Mouse (Mus musculus) CH12F3 (cell line): ENCODE results near the gene Tnip3.

Experiments
- in situ Hi-C: fragments of 300-500 bp; cut with MboI; formaldehyde crosslinking; loops from 2 replicates; pipeline ENCODE4 v1.14.3; 2020; ENCODE audit warnings: low sequenced_read_pairs

The Tnip3 gene

DNA sequence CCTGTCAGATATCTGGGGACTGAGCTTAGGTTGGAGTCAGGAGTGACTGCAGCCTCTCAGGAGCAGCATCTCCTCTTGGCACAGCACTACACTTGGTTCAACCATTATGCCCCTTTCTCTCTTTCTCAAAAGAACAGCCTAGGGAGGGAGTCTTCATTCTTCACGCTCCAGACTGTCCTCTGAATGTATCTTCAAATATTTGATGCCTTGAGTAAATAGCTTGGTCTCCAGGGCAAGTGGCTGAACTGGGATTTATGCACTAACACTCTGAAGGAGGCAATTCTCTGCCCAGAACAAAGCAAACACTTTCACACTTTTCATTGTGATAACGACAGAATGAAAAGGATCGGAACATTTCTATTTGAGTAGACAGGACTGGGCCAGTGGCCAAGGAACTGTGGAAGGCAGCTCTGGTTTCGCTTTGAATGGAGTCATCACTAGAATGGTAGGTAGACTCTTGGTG is 59.8 kb downstream of the Tnip3 start:
- in situ Hi-C loops, result no loop called here

DNA sequence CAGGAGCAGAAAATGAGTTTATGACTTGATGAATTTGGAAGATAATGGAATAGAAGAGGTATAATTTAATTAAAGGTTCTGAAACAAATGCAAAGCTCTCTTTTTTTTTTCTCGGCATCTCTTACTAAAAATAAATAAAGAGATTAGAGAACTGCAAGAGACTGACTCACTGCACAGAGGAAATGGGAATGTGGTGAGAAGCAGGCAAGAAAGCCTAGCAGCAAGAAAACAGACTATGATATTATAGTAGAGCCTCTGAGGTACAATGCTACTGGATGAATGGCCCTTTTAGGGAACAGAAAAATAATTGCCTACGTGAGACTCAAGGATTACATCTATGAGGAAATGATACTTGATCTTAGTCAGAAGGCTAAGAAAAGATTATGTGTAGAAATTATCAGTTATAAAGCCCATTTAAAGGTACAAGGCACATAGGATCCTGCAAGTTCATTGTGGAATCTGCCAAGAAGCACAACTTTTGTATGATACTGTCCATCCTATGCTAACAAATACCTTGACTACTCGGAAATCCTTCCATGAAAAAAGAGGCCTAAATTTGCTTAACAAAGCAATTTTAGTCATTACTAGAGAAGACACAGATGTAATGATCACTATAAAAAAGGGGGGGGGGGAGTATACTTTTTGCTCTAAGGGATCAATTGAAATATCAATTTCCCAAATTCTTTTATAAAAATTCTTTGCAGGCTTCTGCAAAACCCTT is 60.4 kb downstream of the Tnip3 start:
- in situ Hi-C loops, result no loop called here

DNA sequence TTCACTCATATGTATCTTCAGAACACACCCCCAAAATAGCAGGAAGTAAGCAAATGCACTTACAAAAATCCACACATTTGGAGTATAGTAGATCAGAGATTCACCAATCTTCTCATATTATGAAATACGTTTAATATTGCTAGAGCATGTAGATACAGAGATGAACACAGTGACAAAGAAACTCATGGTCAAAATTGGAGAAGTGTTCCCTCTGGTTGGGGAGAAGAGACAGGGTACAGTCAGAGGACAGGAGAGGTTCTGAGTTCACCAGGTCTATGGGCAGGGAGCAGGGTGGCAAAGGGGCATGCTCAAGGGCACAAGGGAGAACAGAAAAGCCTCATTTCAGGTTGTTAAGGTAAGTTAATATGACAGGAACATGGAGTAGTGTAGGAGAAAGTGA is 63.7 kb downstream of the Tnip3 start:
- in situ Hi-C loops, result no loop called here

DNA sequence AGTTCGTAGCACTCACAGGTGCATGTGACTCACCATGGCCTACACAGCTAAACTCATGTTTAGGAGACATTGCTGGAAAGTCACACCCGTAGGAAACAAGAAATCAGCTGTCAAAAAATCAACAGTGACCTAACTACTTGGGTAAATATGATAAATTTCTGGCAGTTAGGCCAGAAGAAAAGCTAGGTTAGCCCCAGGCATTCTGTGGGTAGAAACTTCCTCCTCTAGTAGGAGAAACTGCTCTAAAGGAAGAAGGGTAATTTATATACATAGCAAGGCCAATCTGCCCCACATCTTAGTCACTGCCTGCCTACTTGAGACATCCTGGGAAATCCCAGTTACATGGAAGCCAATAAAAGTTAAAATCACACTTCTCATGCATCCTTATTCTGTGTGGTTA is 64.9 kb downstream of the Tnip3 start:
- in situ Hi-C loops, result no loop called here

DNA sequence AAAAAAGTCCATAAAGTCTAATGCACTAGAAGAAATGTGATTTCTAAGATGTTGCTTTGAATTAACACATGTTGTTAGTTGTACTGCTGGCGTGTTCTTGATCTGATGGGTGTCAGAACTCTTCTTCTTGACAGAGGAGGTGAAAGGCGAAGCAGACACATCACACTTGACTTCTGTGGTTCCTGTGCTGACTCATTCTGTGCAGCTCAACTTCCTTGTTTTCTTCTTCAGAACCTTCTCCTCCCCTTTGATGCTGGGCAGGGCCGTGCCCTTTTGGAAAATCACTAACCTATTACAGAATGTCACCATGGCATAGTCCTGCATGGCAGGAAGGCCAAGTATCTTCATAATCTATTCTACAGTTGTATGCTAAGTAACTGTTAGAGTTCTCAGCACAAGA is 69.1 kb downstream of the Tnip3 start:
- in situ Hi-C loops, result no loop called here

DNA sequence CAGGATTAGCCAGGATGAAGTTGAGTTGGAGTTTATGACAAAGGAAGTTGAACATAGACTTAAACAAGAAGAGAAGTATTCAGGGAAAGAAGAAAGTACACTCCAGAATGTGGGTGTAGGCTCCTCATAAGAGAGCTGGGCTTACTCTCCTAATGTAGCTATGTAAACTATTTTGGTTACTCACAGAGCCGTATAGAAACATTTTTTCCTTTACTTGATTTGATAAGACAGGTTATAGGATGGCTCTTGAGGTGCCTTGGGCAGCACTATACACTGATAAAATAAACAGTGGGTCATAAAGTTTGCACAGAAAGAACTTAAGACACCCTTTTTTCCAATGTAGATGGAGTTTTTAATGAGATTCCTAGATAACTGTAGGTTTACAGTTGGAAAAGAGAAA is 70.3 kb downstream of the Tnip3 start:
- in situ Hi-C loops, result no loop called here

DNA sequence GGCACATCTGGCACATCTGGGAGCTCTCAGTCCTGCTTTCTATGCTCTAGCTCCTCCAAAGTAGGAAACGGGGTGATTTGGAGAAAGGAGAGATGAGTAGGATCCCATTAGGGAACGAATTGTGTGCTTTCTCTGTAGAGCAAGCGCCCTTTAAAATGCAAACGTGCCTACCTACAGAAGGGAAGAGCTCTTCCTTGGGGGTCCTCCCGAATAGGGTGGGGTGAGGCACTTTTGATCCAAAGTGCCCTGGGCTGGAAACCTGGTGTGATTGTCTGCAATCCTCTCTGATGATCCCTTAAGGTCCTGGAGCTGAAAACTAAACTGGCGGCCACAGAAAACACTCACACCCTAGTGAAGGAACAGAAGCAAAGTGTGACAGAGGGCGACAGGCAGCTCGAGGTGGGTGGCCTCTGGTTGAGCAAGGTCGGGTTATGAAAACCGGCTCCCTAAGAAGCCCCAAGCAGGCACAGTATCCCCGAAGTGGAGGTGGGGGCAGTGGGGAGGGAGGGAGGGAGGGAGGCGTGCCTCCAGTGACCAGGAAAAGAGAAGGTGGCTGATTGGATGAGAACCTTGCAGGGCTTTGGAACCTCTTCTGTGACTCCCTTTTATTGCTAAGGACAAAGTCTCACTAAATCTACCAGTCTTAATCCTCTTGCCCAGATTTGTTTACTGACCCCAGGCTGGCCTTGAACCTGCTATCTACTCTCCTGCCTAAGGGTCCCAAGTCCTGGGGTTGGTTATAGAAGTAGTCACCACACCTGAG is 72.1 kb downstream of the Tnip3 start:
- in situ Hi-C loops, result no loop called here

DNA sequence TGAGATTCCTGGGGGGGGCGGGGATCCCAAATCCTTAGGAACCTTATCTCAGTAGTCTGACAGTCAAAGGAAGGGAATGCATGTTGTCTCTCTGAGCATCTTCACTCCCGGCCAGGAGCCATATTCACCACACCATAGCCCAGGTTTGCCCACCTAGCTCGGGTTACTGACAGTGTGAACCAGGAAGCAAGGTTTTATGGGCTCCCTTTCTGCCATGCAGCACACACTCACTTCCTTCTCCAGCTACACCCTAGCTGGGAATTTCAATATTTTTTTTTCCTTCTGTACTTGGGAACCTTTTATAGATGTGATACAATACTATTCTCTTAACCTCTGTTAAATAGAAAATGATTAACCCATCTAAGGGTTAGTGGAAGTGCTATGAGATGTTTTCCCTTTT is 73.4 kb downstream of the Tnip3 start:
- in situ Hi-C loops, result no loop called here

DNA sequence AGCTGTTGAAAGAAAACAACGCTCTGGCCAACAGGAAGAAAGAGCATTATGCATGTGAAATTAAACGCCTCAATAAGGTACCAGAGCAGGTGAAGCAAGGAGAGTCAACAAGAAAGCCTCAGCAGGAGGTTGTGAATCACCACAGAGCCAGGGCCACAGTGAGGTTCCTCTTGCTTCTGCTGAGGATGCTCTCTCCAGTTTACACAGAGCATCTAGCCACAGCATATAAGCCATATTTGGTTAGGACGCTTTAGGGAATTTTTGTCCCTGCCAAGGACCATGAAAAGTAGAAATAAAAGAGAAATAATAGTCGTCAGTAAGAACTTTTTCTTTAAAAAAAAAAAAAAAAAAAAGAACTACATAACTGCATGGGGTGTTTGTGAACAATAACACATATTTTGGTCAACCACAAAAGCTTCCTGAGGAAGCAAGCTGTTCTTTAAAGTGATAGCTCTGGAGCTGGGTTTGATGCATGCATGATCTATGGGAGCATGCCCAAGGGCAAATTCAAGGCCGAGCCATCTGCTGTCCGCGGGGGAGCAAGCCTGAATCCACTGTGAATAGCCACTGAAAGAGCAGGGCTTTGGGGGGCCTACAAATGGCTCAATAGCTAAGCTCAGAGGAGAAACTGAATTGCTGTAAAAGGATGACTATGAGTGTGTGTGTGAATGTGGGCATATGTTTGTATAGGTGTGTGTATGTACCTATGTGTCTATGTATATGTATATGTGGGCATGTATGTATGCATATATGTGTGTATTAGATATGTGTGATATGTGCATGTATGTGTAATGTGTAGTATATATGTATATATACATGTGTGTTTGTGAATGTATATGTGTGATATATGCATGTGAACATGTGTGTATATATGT is 75.0 kb downstream of the Tnip3 start:
- in situ Hi-C loops, result no loop called here

DNA sequence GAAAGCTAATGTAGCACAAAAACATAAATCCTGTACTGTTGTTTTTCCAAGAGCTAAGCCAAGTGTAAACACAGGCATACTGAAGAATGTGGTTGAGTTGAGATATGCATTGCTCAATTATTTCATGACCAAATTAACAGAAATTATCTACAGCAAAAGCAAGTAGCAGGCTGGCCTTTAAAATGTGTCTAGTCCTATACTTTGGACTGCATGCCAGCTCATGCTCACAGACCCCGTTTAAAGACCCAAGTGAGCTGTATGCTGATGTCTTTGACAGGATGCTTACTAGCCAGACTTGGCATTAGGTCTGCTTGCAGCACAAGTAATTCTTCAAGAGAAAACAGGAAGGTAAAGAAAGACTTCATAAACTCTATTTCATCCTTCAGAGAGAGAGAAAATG is 75.8 kb downstream of the Tnip3 start:
- in situ Hi-C loops, result no loop called here

DNA sequence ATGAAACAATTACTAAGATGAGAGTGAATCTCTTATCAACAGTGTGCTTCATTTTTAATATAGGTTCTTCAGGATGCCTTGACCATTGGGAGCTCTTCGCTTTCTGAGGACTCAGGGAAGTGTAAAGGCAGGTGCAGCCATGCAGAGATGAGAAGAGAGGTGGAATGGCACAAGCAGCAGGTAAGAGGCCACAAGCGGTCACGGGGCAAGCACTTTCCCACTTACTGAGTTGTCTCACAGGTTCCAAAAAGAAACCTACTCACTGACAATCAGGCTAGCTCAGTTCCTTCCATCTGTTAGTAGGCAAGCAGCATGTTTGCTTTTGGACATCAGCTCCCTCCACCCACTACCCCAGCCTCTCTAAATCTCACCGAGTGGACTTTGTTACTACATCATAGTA is 80.7 kb downstream of the Tnip3 start:
- in situ Hi-C loops, result no loop called here

DNA sequence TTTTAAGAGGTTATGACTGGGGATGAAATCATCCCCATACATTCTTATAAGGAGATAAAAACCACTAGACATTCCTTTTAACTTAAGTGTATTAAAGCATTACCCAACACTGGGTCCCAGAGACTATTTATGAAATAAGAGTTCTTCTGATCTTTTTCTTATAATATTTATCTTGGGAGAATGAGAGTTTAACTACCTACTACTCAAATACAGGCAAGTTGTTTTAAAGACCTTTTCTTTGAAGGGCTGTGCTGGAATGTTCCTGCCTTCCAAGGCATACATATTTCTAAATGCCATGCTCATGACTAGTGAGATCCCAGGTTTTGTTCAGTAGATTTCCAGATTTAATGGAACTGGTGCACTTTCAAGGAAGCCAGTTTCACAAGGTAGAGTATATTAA is 81.8 kb downstream of the Tnip3 start:
- in situ Hi-C loops, result no loop called here

DNA sequence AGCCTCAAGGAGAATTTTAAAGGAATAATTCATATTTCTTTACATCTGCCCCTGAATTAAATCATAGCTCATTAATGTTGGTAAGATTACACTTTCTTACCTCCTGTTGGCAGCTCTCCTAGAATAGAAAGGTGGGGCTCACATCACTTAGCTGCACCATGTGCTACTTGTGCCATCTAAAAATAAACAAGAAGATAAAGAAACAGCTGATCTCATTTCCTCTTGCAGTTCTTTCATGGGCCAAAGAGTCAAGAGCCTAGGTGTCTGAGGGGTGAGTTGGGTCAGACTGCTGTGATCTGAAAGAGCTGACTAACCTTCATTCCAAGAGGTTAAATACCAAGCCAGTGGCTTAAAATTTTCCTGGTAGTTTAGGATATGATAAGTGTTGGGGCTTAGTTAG is 86.7 kb downstream of the Tnip3 start:
- in situ Hi-C loops, result no loop called here

DNA sequence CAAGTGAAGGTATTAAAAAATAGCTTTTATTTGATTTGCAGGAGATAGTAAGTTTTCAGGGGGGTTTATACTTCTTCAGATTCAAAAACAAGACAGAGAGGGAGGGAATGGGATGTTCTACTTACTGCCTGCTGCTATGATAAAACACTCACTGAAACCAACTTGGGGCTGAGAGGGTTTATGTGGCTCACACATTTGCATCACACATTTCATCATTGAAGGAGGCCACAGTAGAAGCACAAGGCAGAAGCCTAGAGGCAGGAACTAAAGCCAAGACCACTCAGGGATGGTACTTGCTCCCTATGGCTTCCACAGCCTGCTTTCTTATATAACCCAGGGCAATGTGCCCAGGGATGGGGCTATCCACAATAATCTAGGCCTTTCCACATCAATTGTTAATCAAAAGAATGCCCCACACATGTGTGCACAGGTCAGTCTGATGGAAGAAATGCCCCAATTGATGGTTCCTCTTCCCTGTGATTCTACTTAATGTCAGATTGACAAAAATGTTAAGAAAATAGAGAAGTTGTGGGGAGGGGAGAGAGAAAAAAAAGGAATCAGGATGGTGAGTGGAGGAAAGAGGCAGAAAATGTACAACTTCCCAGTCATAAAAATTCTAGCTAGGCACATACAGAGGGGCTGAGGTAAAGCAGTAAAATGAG is 88.9 kb downstream of the Tnip3 start:
- in situ Hi-C loops, result no loop called here

DNA sequence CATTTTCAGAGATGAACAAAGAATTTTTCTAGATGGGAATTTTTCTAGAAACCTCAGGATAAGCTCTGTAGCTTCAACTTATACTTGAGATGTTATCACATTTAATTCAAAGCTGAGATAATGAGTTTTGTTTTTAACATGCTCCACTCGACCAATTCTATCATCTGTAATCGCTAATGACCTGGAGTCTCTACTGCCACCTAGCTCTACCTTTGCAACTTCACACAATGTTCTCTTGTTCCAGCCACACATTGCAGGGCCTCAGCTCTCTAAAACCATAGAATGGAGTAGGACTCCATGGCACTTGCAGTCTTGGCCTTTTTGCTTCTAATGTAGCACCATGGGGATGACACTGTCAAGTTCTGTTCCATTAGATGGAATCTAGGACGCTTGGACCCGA is 90.5 kb downstream of the Tnip3 start:
- in situ Hi-C loops, result no loop called here

DNA sequence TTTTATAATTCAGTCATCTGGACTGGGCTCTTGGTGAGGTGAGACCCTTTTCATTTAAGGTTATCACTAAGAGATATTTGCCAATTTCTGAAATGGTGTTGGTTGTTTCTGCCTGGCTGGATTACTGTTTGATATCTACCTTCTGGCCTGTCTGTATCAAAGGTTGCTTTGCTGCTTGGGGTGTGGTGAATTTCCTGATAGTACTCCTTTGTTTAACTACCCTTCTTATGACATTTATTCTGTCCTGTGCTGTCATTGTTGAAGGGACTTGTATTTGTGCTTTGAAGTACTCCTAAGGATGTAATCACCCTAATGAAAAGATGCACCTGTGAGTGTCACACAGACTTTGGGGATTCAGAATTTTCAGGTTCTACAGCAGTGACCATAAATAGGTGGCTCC is 96.1 kb downstream of the Tnip3 start:
- in situ Hi-C loops, result no loop called here

DNA sequence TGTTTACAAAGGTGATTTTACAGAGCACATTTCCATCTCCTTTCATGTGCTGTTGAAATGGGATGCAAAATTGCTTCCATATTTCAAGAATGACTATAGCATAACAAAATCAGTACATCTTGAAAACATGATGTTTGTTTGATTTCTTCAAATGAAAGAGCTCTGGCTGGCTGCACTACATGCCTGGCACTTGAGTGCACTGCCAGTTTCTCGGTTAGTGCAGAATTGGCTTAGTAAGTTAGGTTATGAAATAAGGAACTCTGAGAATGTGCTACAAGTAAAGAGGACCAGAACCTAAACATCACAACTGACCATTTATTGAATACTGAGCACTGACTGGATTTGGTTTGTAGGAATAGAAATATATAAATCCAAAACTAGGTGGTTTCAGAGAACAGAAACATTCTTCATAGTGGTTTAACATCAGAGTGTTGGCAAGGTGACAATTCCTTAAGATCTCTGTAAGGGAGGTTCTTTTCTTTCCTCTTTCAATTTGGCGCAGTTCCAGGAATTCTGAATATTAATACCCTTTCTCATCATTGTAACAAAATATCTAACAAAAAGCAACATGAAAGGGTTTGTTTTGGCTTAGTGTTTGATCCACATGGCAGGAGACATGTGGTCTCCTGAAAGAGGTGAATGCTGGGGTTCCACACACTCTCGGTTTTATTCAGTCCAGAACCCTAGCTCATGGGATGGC is 98.1 kb downstream of the Tnip3 start:
- in situ Hi-C loops, result no loop called here

DNA sequence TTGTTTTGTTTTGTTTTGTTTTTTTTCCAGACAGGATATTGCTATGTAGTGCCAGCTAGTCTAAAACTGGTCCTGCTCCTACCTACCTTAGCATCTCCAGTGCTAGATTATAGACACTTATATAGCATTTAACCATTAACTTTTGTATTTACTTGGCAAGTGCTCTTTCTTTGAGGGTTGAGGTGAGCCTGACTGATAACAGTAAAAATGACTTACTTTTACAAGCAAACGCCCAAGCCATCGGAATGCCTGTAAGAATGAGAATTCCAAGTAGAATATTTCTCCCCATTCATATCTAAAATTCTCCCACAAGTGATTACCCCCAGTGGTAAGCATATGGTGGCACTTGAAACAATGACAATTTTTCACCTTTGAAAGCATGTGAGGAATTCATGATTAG is 105.5 kb downstream of the Tnip3 start:
- in situ Hi-C loops, result no loop called here

DNA sequence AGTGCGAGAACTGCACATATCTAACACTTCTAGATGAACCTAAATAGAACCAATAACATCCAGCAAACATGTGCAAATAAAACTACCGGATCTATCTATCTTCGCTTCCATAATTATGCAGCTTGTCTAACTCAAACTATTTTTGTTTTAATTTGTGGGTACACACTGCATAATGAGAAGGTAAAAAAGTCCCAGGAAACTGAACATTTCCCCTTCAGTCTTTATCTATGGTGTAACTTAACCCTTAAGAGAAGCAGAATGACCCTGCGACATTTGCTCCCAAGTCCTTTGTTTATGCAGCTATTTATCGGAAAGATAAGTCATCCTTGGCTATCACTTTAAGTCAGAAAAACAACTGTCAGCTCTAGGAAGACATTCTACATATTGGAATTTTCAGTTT is 107.1 kb downstream of the Tnip3 start:
- in situ Hi-C loops, result no loop called here

DNA sequence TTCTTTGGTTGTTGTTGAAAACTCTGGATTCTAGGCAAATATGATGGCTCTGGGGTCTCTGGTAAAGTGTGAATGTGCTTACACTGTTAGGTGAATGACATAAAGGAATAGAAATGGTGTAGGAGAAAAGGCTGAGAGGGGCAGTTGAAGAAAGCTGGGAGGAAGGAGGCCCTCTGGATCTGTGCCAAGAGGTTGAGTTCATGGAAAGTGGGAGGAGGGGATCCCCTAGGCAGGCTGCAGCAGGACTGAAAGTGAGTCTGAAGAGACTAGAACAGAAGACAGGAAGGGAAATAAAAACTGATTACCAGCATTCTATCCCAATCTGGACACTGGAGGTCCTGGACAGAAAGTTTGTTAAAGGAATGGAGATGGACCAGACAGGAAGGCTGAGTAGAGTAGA is 117.3 kb downstream of the Tnip3 start:
- in situ Hi-C loops, result no loop called here

DNA sequence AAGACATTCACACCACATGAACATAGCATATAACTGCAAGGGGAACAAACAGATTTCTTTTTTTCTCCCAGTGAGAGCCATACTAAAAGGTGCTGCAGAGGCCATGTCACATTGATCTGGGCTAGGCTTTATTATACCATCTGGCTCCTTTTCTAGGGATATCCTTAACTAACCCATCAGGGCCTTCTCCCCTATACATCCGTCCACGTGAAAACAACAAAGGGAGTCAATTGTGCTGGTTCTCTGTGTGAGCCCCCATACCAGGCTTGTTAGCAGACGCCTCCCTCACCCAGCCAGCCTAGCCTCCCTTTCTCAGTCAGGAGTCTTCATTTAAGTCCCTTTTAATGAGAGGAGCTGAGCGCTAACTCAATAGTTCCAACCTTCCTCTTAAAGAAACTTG is 119.0 kb downstream of the Tnip3 start:
- in situ Hi-C loops, result no loop called here
